Mouse (Mus musculus) layer of hippocampus, postnatal 36 days (tissue): ENCODE measurements at regions not wholly inside any gene's neighbourhood (a gene's known extent, or its start where the extent isn't known, plus 50 kb on each side); places are given as distances from the start of the nearest gene placed in this dataset.

Experiments used
- DNase-seq, 2 experiments: peaks; one replicate each; pipeline ENCODE4 v3.0.0; 2022

DNA sequence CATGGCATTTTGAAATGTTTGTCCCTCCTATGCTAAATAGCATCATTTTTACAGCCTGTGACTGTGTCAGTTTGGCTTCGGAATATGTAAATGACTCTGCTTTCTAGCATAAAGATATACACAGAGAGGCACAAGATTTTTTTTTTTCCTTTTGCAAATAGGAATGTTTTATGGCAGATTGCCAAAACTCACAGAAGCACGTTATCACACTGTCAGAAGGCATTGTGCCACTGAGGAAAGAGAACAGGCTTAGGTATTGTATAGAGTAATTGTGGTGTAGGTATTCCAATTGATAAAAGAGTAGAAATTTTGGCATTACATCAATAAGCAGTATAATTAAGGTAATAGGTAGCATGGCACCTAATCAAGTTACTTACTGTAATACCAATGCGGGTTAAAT, 988.5 kb upstream of the Tenm2 start:
- DNase-seq: no peak

DNA sequence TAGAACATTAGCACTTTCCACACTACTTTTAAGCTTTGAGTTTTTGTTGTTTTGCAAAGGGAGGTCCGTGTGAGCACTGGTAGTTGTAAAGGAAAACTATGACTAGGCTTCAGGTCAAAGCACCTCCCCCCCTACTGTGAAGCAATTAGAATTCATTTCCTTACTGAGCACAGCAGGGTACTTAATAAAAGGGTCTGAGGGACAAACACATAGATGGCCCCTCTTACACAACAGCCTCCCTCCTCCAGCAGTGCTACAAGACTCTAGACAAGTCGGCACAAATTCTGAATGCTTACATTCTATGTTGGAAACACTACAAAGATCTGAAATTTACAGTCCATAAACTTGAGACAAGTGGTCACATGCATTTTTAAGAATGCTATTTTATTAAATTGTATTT, 967.6 kb upstream of the Tenm2 start:
- DNase-seq: no peak

DNA sequence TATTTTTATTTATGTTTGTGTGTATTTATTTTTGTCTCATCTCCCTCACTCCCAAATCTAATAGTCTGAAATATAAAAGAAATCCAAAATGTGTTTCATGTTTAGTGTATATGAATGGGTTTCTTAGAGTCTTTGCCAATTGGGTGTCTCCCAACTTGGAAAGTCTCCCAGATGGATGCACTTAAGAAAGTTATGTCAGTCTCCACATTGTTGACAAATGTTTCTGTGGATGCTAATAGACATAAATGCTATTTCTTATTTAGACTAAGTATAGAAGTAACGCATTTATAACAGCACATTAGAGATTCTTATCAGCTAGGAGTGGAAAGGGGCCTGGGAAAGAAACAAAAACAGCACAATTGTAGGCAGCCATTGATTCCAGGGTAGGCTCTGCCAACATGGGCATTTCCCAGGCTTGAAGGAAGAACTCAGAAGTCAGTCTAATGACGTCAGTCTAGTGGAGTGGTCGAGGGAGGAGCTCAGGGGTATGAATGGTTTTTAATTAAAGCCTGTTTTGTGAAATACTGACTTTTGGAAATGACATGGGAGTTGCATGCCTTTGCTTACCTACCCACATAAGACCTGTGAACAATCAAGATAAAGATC, 965.5 kb upstream of the Tenm2 start:
- no peak for DNase-seq

DNA sequence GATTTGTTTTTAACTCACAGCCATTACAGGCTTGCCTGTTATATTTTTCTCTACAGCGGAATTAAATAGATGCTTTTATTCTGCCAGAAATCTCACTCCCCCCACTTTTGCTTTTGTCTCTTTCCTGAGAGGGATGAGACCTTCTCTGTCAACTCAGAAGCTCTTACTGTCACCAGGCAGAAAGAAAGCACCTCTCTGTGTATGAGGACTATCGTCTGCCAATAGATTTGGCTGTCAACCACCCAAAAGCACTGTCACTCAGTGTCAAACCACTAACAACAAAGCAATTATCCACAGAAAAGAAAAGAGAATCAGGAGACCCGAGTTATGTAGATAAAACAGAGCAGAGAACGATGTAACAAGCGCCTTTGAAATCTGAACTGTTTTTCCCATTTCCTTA, 958.0 kb upstream of the Tenm2 start:
- peak in 1 of 2 experiments; percentile 4 for DNase-seq

DNA sequence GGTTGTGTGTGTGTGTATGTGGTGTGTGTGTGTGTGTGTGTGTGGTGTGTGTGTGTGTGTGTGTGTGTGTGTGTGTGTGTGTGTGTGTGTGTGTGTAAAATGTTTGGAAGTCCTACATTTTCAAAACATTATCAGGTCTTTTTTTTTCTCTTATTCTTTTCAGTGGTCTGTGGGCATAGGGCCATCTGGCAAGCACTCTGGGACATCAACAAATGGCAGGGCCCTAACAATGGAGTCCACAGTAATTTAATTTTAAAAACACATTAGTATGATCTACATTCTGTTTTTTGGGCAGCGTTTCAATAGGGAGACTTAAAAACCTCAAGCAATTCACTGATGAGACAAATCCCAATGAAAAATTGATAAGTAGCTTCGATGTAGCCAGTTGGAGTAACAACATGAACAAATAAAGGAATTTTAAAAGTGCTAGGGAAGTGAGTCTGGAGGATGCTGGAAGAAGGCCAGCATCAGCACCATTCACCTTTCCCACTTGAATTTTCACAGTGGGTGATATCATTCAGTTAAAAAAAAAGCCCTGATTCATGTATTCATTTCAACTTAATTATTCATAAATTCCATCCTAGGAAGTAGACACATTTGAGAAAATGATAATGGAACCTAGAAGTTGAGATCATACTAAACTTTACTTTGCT, 956.3 kb upstream of the Tenm2 start:
- no peak for DNase-seq

DNA sequence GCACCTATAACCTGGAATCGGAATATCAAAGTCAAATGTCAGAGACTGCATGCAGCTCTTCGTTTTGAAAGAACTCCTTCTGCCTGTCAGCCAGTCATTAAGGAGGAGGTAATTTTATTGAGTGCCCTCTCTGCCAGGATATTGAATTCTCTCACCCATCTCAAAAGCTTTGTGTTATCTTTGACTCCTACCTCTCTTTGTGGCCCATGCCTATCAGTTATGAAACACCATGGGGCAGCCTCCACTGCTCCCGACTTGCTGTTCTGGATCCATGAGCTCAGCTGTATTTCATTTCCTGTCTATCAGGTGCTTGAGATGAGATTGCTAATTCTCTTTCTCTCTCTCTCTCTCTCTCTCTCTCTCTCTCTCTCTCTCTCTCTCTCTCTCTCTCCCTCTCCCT, 955.7 kb upstream of the Tenm2 start:
- DNase-seq: no peak

DNA sequence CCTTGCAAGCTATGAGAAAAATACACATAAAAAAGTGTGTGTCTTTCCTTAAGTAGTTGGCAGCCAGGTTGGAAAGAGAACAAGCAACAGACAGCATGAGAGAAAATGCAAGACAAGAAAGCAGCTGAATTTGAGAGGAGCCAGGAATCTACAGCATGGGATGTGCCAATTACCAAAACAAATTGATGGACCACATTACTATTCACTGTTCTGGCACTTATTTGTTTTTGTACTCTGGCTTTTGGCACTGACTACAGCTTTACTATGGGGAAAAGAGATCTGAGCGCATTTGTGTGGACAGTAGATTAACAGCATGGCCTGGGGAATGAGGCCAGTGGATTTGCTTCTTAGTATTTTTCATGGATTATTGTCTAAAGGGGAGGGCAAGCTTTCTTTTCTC, 935.0 kb upstream of the Tenm2 start:
- no peak for DNase-seq

DNA sequence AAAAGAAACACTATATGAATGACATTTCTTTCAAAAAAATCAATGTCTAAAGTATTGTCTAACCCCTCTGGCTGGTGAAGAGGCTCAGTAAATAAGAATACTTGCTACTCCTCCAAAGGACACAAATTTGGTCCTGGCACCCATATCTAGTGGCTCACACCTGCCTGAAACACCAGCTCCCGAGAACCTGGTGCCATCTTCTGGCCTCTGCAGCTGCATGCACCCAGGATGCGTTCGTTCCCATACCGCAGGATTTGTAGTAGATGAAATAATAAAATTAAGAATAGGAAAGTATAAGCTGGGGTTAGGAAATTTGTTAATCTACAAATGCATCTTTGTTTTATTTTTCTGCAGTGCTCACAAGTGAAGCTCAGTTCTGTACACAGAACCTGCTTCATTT, 922.5 kb upstream of the Tenm2 start:
- no peak for DNase-seq

DNA sequence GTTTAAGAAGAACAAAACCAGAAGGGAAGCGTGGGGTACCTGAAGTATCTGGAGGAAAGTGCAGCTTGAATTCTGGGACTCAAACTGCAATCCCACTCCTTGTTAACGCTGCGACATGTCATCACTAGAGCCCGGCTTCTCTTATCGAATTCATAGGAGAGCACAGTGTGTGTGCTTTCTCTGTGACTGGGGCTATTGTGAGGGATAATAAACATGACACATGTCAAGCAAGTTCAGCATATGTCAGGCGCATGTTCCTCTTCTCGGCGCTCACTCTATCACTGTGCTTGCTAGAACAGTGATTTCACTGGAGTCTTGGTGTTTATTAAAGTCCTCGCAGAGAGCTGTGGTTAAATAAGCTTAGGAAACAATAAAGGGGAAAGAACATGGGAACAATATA, 921.2 kb upstream of the Tenm2 start:
- no peak for DNase-seq

DNA sequence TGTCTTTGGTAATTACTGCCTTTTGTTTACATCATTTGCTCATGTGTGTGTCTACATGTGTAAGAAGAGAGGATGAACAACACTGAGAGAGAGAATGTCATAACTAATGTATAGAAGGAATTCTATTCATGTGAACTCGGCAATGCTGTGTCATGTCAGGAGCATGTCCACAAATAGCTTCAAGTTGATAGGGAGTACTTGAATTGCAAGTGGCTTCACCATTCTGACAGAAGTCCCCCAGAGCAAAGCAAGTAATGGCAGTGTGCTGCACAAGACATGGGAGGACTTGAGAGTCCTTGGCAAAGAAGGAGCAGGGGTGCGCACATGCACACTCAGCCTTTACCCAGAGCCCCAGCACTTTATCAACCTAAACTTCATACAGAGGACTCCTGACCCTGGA, 919.9 kb upstream of the Tenm2 start:
- DNase-seq: no peak

DNA sequence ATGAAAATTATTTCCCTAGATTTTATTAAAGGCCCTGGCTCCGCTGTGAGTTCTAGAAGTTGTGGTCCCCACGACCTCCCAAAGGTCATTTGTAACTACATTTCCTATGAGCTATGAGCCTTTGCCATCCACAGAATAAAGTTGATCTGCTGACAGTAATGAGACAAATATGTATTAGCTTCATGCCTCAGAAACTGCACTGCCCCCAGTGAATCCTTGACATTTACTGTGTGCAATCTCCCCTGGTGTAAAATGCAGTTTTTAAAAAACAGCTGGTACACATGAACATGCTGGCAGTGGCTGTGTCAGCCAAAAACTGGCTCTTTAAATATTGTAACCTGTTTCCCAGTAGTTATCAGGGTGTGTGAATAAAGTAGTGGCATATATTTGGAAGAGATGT, 907.7 kb upstream of the Tenm2 start:
- no peak for DNase-seq

DNA sequence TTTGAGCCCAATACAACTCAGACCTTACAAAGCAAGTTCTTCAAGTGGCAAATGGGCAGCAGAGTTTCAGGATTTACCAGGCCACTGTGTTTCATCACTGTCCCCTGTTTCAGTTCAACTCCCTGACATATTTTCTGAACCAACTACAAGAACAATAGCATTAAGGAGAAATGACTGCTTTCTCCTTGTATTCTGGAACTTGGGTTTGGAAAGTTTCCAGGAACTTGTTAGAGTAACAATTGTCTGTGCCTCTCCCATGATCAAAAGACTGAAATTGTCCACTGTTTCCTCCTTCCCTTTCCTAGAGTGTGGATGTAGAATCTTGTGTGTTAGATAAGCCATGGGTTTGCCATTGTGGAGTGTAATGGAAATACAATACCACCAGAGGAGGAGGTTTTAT, 893.1 kb upstream of the Tenm2 start:
- DNase-seq: no peak

DNA sequence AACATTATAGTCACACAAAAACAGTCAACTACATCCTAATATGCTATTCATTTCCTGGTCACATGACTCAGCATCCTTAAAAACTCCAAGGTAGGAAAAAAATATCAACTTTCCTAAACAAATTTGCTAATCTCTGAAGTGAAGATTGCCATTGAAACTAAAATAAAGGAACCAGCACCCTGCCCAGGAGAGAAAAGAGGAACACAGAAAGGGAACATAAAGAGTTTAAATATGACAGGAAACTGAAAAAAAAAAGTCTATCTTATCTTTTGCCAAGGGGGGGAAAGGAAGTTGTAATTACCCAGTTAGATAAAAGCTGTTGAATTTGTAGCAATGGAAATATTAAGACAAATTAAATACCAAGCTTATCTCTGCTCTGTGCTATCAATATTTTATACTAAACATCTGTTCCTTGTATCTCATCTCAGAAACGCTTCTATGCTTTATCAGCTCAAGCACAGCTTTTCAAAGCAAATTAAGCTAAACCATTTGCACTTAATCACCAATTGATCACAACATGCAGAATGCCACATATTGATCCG, 888.1 kb upstream of the Tenm2 start:
- DNase-seq: no peak

DNA sequence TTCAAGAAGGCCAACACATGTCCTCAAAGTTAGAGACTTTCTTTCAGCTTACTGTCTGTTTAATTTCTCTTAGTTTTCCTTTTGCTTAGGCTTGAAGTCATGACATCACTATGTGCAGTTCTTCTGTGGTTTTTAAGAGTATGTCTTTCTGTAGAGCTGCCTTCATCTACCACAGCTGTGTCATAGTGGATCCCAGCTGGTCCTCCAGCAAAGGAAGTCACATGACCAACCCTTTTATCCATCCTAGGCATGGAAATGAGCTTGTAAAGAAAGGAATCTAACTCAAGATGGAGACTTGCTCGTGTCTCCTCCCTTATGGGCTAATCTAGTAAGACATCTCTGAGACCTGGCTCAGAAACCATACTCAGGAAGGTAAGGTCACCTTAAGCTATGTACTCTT, 886.7 kb upstream of the Tenm2 start:
- no peak for DNase-seq

DNA sequence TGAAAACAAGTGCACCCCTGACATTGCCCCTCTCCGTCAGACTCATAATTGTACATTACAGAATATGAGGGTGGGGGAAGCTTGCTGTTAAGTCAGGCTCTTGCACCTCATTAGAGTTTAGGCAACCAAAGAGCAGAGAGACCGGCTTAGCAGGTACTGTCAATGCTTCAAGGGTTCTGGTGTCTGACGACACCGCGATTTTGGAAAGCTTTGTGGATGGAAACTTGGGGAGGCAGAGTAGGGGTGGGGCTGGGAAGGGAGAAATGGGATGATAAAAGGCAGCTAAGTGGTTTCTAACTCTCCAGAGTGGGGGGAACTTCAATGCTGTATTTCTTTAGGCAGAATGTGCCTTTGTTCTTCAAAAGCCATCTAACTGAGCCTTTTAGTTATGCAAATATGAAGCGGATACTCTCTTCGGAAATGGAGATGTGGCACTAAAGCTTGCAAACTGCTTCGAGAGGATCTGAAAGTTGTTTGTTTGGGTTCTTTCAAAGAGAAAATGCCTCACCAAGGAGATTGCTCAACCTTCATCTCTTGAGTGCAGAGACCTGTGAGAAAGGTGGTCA, 885.4 kb upstream of the Tenm2 start:
- DNase-seq: no peak

DNA sequence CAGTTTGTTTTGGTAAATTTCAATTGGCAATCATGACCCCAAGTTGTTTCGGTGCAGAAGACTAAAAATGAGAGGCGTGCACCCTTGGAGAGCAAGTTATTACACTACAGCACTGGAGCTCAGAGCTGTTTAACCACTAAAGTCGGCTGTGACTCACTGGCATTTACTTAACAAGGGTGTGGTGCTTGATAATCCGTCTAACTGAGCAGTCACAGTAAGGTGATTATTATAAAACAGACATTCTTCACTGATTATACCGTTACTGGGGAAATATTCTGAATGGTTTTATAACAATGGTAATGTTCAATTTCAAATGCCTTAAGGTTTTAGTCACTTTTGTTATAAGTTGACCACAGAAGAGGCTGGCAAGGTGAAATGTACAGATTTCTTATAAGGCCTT, 882.0 kb upstream of the Tenm2 start:
- no peak for DNase-seq

DNA sequence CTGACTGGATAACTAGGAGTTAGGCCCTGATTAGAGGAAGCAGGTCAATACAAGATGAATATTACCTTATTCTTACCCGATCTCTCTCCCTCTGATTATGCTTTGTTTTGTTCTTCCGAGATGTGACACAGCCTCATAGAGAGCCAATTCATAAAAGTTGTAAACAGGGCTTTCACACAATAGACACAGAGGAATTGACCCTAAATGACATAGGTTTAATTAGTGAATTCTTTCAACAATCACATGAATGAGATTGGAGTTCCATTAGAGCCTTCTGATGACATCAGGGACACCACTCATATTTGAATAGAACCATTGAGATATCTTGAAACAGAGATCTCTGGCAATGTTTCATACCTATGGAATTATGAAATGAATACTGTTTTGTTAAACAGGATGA, 856.4 kb upstream of the Tenm2 start:
- no peak for DNase-seq

DNA sequence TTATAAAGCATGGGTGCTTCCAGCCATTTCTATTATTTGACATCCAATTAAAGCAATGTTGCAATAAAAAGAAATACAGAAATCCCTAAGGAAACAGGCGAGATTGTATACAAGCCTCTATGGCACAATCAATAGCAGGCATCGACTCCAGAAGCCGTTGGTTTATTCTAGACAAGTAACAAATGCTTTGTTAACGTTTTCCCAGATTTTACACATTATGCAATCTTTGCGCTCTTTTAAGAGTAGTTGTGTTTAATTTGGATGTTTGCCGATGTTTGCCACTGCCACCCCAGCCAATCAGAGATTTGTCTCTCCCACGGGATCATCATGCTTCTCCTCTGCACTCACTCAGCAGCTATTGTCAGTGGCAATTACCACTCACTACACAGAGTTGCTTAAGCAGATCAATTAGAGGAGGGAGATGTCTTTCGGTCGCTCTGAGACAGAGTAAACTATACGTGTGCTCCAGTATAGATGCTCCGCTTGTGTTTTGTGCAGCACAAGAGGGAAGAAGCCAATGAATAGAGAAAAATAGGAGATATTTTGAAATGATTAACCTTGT, 839.5 kb upstream of the Tenm2 start:
- no peak for DNase-seq

DNA sequence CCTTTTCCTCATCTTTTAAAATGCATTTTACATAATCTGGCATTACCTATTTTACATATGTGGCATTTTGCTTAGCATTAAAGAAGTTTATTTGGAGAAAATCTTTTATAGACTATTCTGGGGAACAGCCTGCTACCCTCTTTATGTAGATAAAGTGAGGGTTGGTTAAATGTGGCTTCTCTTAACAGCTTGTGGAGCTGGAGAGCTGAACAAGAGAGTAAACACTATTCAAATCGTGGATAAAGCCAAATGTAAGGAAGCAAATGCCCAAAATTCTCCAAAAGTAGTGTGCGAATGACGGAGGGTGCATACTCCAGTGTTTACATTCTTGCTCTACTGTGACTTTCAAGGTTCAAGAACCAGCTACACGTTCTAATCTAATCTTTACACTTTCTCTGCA, 833.9 kb upstream of the Tenm2 start:
- no peak for DNase-seq

DNA sequence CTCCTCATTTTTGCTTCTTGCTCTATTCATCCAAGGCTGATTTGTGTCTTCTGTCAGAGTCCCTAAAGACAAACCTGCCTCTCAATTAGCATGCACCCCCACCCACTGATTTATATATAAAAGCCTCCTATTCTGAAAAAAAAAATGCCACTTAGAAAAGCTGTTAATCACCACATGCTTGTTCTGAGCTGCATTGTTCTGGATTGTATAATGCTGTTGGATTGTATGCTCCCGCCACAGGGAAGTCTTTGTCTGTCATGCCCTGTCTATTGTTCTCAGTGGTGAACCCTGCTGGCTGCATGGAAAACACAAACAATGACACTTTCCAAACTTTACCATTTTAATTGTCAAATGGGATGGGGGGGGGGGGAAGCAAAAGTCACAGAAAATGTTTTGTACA, 831.9 kb upstream of the Tenm2 start:
- no peak for DNase-seq

DNA sequence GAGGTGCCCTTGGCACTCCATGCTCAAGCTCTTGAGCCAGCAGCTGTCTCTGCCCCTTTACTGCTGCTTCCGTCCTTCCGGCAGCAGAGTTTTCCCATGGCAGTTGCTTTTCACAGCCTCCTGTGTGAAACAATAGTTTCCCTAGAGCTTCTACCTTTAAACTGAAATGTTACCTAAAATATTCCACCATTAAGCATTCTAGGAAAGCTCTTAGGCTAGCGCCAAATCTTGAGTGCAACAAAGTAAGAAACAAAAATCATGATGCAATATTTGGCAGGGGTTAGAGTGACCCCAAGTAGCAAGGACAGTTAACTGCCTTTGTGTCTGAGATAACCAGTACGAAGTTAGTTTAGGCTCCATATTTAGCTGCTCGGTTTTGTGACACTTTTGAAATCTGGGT, 830.3 kb upstream of the Tenm2 start:
- no peak for DNase-seq

DNA sequence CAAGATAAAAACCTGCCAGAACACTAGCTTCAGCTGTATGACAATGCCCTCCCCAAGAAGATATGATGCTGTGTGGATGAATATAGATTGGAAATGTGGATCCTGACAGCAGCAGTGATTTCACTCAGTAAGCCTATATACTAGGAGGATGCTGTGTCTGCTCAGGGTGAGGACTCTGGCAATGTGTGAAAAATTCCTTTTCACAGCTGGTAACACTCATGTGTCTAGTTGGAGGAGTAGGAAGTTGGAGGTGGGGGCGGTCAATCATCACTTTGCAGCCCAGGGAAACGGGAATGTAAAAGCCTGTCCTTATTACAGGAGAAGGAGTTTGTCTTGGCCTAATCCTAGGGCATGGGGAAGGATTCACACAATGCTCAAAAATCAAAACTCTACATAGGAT, 824.3 kb upstream of the Tenm2 start:
- DNase-seq: no peak

DNA sequence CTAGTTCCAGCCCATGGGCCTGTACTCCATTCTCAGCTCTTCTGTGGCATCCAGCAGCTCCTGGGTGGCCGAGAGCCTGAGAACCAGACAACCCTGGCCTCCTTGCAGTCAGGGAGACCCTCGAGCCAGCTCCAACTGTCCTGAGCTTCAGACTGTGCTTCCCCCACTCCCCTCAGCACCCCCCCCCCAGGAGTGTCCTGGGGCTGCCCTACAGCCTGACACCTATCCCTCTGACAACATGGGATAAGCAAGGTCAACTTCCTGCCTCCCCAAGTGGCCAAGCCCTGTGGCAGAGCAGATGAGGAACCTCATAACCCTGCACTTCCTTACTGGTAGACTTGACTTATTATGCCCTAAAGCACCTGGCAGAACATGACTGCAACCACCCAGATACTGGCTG, 823.1 kb upstream of the Tenm2 start:
- no peak for DNase-seq

DNA sequence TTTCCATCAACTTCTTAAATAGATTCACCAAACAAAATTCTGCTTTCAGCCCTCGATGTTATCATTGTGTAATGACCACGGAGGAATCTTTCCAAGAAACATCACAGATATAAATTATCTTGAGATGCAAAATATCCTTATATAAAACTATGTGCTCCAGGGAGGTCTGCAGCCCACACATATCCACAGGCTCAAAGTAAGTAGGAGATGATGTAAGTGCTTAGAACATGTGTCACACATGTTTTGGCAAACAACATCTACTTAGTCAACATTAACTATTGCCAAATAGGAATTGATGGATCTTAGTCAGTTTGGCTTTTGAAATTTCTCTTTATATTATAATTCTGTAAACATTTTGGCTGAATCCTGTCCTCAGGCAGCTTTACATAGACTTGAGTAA, 800.8 kb upstream of the Tenm2 start:
- no peak for DNase-seq
